Mouse (Mus musculus) lung, postnatal 4 days (tissue): ENCODE results near the gene Cdc42ep1.

ENCODE experiments used
- DNase-seq, 2 experiments: peaks; one replicate each; pipeline ENCODE4 v3.0.0; 2021

Gene Cdc42ep1

GRCm38 (mm10) chr15:78850059-78850824 lies 7.8 kb downstream of the Cdc42ep1 start:
- DNase-seq, result peak in 1 of 2 experiments; percentile 57

GRCm38 (mm10) chr15:78850944-78851343 lies 8.5 kb downstream of the Cdc42ep1 start:
- DNase-seq, result no peak

GRCm38 (mm10) chr15:78851505-78852153 lies 9.2 kb downstream of the Cdc42ep1 start:
- peak; percentile 90 to 94 for DNase-seq

GRCm38 (mm10) chr15:78855303-78855965 lies 13.0 kb downstream of the Cdc42ep1 start, which contains the start of gene Lgals2:
Gene Lgals2, minus strand, starts transcription at chr15:78855529.
- DNase-seq, result peak in 1 of 2 experiments; percentile 37

- peak in 1 of 2 experiments; percentile 64 for DNase-seq
Measured at GRCm38 (mm10) chr15:78857009-78857408, 14.6 kb downstream of the Cdc42ep1 start.

- DNase-seq, result no peak
Measured at GRCm38 (mm10) chr15:78859311-78859710, 16.9 kb downstream of the Cdc42ep1 start.

- DNase-seq, result peak; percentile 66 to 67
Measured at GRCm38 (mm10) chr15:78859714-78860113, 17.3 kb downstream of the Cdc42ep1 start.

- no peak for DNase-seq
Measured at GRCm38 (mm10) chr15:78862280-78862679, 19.9 kb downstream of the Cdc42ep1 start.

GRCm38 (mm10) chr15:78863154-78863553 lies 20.7 kb downstream of the Cdc42ep1 start:
- DNase-seq, result no peak

- DNase-seq, result peak; percentile 51 to 65
Measured at GRCm38 (mm10) chr15:78863852-78864253, 21.4 kb downstream of the Cdc42ep1 start.

GRCm38 (mm10) chr15:78868398-78868797 lies 26.0 kb downstream of the Cdc42ep1 start:
- DNase-seq, result peak; percentile 80 to 89

- DNase-seq, result peak in 1 of 2 experiments; percentile 71
Measured at GRCm38 (mm10) chr15:78868826-78869233, 26.4 kb downstream of the Cdc42ep1 start.

- DNase-seq, result peak in 1 of 2 experiments; percentile 71
Measured at GRCm38 (mm10) chr15:78869775-78870174, 27.4 kb downstream of the Cdc42ep1 start.

- DNase-seq, result no peak
Measured at GRCm38 (mm10) chr15:78872021-78872608, 29.7 kb downstream of the Cdc42ep1 start.

GRCm38 (mm10) chr15:78873803-78874435 lies 31.5 kb downstream of the Cdc42ep1 start:
- DNase-seq, result no peak

- no peak for DNase-seq
Measured at GRCm38 (mm10) chr15:78874989-78875388, 32.6 kb downstream of the Cdc42ep1 start.

- no peak for DNase-seq
Measured at GRCm38 (mm10) chr15:78875537-78875936, 33.1 kb downstream of the Cdc42ep1 start.

GRCm38 (mm10) chr15:78876258-78876696 lies 33.9 kb downstream of the Cdc42ep1 start:
- peak; percentile 93 to 94 for DNase-seq

GRCm38 (mm10) chr15:78876991-78877809 lies 34.8 kb downstream of the Cdc42ep1 start, which contains the start of gene Gga1:
Gene Gga1, plus strand, starts transcription at chr15:78877190.
- DNase-seq, result peak; percentile 96

- DNase-seq, result no peak
Measured at GRCm38 (mm10) chr15:78877810-78878390, 35.5 kb downstream of the Cdc42ep1 start.
